Mouse (Mus musculus): ENCODE data around the gene Apoc2.
"Not testable (repeated sequence)": the region's sequence is repeated elsewhere in the genome, so short reads cannot be mapped to it uniquely, and the experiment has no call there.

Gene Apoc2

GRCm38 (mm10) chr7:19698907-19699826 is 21.4 kb upstream of the Apoc2 start, which contains the start of gene Apoe:
Gene Apoe (minus strand): TSS chr7:19699188.
- peak; percentile 79 for DNase-seq

GRCm38 (mm10) chr7:19697949-19698906 is 20.5 kb upstream of the Apoc2 start:
- DNase-seq, result peak; percentile 63

- DNase-seq, result no peak
Measured at GRCm38 (mm10) chr7:19696336-19696873, 18.7 kb upstream of the Apoc2 start.

DNA sequence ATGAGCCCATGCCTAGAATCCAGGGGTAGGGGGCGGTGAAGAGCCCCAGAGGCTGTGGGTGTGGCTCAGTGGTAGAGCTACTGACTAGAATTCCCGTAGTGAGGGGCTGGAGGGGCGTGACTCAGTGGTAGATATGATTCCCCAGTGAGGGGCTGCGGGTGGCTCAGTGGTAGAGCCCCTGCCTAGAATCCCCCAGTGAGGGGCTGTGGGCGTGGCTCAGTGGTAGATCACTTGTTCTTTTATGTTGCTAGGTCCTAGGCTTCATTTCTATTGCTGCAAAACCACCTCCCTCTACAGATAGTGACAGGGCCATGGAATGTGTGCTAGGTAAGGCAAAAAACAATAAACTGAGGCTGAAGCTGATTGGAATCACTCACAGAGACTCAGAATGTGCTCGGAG is 18.1 kb upstream of the Apoc2 start:
- DNase-seq, result no peak

DNA sequence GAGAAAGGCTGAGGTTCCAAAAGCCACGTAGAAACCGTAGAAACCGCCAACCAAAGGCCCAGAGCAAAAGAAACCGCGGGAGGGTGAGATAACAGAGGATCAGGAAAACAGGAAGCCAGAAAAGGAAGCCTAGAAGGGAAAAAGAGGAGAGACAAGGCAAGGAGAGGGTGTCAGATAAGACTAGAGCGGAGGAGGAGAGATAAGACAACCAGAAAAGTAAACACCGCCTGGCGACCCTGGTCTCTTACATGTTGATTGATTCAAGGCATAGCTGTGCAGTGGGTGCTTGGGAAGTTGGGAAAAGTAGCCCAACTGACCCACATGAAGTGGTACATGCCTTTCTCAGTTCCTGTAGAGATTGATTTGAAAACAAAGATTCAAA is 17.5 kb upstream of the Apoc2 start:
- no peak for DNase-seq

DNA sequence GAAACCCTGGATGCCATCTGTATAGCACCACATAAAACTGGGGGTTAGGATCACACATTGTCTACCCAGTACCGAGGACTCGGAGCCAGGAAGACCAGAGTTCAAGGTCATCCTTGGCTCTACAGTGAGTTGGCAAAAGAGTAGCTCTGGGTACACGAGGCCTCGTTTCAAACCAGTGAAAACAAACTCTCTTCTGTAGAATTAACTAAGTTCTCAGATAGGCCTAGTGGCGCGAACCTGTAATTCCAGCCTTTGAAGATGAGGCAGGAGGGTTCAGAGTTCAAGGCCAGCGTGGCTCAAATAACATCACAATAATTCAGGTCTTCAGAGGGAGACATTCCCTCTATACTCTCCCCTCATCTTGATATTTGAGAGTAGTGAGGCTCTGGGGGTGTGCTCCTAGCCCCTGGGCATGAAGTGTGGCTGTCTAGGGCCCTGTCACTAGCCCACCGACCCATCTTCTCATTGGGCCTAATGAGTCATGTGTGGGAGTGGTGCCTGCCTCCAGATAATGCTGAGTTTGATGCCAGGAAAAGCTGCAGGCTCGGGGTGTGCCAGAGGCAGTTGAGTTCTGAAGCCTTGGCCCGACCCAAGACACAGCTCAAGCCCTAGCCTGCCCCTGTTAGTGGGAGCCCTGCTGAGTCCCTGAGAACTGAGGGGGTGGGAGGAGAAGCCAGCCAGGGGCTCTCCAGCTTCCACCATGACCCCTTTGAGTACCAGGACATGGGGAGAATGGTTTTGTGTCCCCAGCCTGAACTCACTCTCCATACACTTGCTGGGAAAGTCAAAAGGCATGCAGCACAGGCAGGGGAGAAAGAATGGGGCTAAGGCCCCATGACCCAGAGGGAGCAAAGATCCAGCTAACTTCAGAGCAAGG is 16.8 kb upstream of the Apoc2 start:
- no peak for DNase-seq

DNA sequence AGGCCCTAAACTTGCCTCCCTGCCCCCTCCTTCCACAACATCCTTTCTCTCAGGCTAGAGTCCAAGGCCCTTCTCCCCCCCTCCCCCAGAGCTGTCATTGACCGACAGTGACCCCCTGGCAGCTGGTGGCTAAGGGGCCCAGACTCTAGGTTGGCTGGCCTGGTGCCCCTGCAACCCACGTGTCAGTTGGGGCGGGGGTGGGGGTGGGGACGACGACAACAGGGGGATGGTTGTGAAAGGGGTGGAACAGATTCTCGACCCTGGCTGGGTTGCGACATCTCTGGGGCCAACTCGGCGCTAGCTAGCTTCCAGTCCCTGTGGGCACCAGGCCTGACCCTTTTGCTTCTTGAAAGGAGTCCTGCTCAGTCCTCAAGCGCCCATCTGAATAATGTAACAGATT is 15.7 kb upstream of the Apoc2 start:
- peak; percentile 60 for DNase-seq

- no peak for DNase-seq
Measured at GRCm38 (mm10) chr7:19691873-19692865, 14.4 kb upstream of the Apoc2 start, which contains the start of gene Apoc1. Gene Apoc1 (minus strand): TSS chr7:19692660.

- DNase-seq, result no peak
Measured at GRCm38 (mm10) chr7:19691434-19691833, 13.7 kb upstream of the Apoc2 start.

DNA sequence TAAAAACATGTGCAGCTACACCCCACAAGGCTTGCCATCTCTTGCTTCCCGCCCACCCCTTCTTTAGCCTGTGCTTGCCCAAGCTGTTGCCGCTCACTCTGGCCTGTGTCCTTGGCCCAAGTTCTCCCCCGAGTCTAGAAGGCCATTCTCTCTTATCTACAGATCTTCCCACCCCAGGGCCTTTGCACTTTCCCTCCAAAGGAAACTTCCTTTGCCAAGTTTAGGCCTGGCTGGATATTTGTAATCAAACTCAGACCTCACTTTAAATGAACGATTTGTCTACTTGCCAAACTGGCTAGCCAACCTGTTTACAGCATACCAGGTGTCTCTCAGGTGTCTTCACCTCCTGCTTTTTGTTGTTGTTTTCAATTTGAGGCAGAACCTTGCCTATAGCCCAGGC is 13.1 kb upstream of the Apoc2 start:
- no peak for DNase-seq

- no peak for DNase-seq
Measured at GRCm38 (mm10) chr7:19688611-19689010, 10.9 kb upstream of the Apoc2 start.

DNA sequence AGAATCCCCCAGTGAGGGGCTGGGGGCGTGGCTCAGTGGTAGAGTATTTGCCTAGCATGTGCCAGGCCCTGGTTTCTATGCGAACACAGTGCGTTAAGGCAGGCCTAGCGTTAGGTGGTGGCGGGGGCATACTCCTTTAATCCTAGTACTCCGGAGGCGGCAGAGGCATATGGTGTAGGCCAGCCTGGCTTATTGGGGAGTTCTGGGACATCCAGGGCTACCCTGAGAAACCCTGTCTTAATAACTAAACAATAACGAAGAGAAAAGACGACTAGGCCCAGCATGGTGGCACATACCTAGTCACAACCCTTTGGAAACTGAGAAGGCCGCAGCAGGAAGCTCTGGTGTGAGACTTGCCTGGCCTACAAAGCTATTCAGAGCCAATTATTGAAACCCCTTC is 10.4 kb upstream of the Apoc2 start:
- DNase-seq, result no peak

DNA sequence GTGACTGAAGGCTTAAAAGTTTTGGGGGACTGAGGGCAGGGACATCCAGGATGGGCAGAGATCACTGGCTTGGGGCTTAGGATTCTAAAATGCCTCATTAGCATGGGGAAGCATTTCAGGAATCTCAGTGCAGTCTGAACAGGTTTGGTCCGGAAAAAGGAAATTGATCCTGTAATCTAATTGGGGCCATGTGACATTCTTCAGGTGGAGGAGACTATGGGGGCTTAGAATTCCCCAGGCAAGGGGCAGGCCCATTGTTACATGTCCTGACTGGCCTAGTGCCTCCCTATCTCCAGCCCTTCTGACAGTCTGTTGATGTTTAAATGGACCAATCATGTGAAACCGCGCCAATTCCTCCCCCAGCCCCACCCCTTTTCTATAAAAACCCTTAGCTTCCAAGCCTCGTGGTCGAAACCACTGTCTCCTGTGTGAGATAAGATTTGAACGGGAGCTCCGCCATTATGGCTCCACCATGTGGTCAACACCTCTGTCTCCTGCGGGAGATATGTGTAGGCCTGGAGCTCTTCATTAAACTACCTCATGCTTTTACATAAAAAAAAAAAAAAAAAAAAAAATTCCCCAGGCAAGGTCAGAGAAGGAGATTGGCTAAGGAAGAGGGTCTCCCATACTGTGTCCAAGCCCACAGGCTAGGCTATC is 9.3 kb upstream of the Apoc2 start:
- not testable (repeated sequence) for DNase-seq

- DNase-seq, result no peak
Measured at GRCm38 (mm10) chr7:19686521-19686920, 8.8 kb upstream of the Apoc2 start.

GRCm38 (mm10) chr7:19685374-19685773 is 7.6 kb upstream of the Apoc2 start:
- DNase-seq, result no peak

GRCm38 (mm10) chr7:19683771-19684201 is 6.0 kb upstream of the Apoc2 start:
- DNase-seq, result no peak

DNA sequence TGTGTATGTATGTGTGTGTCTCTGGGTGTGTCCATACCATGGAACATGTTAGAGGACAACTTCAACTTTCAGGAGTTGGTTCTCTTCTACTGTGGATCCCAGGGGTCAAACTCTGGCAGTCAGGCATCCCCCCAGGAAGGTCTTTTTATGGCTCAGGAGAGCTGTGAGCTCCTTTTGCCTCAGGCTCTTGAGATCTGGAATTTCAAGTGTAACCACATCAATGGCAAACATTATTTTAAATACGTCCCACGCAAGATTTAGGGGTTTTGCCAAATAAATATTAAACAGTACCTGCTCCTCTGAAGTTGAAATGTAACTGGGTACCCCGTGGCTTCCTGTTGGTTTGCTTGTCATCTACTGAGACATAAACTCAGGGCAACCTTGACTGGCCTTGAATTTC is 5.2 kb upstream of the Apoc2 start:
- DNase-seq, result no peak

GRCm38 (mm10) chr7:19681202-19681694 is 3.5 kb upstream of the Apoc2 start, which contains the start of the genes Gm44805 and Apoc4:
Gene Gm44805 (minus strand): TSS chr7:19681423.
Gene Apoc4 (minus strand): TSS chr7:19681479.
- DNase-seq, result no peak

- no peak for DNase-seq
Measured at GRCm38 (mm10) chr7:19680702-19681101, 3.0 kb upstream of the Apoc2 start.

DNA sequence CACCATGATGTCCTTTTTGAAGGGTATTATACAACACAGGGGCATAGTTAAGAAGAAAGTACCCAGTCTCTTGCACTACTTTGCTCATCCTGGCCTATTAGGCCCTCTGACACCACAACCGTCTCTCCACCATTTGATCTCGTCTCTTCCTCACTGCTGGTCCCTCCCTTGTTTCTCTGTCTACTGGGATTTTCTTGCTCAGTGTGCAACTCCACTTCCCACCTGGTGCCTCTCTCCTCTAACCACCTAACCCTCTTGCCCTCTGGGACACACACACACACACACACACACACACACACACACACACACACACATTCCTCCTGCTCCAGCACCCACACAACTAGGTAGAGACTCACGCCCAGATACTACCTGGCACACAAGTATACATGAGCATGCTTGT is 1.2 kb upstream of the Apoc2 start:
- no peak for DNase-seq

All from kidney, postnatal 14 days (tissue).